Mouse (Mus musculus) lung, postnatal 4 days (tissue): Measurements from ENCODE around the gene U2af2.
"Not testable (repeated sequence)": the region's sequence is repeated elsewhere in the genome, so short reads cannot be mapped to it uniquely, and the experiment has no call there.

ENCODE experiments used
- DNase-seq, 2 experiments: peaks; one replicate each; pipeline ENCODE4 v3.0.0; 2021

Gene U2af2

DNA sequence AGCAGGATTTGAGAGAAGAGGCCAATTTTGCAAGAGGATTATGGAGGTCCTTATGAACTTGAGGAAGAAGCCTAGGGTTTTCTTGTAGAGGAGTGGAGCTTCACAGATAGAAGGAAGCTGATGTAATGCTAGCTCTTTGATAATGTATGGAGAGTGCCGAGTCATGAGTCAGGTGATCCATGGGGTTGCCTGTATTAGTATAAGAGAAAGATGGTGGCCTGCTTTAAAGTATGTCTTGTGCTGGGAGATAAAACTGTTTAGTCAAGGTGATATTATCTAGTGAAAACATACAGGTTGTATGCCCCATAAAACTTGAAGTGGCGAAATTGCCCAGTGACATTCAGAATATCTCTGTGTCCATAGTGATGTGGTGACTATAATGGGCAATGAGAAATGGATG, 15.0 kb downstream of the U2af2 start:
- DNase-seq = no peak

DNA sequence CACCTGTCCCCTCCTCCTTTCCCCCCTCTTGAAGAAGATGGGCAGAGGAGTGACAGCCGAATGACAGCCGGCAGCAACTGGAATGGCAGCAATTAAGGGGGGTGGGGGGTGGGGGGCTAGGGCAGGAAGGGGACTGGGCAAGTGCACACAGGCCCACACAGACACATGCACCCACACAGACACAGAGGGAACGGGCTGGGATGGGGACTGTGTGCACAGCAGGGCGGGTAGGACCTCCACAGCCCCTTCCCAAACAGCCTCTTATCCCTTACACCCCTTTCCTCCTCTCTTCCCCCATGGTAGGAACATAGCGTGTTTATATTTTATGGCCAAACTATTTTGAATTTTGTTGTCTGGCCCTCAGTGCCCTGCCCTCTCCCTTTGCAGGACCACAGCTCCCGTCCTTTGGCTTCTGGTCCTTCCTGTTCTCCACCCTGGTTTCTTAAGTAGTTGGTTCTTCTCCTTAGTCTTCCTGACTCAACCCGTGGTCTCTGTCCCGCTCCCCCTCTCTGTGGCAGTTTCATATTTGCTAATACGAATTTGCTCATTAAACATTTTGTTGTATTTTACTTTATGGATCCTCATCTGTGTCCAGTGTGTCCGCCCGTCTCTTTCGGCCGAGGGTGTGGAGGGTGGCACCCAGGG, 17.5 kb downstream of the U2af2 start:
- not testable (repeated sequence) for DNase-seq

DNA sequence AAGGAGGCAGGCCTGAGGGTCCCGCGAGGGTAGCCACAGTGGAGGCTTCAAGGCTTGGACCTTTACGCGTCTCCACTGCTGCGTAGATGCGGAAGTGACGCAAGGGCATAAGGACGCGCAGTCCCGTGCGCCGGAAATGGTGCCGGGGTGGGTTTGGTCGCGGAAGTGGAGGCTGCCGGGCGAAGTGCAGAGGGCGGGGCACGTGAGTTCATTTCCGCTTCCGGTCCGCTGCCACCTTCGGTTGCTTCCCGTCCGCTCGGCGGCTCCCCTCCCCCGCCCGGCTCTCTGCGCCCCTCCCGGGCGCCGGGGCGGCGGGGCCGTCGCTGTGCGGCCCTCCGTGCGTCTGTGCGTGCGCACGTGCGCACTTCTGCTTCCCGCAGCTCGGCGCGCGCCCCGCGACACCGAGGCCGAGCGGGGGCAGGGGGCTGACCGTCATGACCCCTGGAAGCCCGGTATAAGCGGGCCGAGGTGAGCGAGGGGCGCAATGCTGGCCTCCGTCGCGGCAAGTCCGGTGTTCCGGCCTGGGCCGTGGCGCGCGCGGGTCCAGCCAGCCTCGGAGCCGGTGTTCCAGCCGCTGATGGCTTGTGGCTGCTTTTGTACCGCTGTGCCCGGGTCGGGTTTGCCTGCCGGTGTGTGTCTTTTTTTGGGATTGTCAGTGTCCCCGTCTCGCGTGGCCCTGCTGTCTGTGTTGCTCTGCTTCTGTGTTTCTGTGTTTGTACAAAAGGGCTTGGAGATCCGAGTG, 18.2 kb downstream of the U2af2 start, which contains the start of gene Epn1:
Gene Epn1 (plus strand): TSS at position 226 of the 742 bp plus-strand sequence.
- peak; percentile 97 to 98 for DNase-seq

DNA sequence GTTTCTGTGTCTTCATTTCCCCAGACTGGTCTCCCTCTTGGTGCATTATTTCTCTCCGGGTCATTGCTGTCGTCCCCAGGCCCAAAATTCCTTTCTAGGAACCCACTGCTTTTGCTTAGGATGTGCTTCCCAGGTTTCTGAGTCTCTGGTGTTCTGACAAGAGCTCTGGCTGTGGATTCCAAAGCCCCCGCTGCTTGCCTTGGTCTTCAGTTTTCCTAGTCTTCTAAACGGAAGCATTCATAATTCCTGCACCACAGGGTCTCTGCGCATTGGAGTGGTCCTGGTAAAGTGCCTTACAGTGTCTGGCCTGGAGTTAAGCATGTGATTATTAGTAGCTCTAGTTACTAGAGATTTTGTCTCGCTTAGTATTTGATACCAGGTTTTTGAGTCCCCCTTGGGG, 18.9 kb downstream of the U2af2 start:
- no peak for DNase-seq

DNA sequence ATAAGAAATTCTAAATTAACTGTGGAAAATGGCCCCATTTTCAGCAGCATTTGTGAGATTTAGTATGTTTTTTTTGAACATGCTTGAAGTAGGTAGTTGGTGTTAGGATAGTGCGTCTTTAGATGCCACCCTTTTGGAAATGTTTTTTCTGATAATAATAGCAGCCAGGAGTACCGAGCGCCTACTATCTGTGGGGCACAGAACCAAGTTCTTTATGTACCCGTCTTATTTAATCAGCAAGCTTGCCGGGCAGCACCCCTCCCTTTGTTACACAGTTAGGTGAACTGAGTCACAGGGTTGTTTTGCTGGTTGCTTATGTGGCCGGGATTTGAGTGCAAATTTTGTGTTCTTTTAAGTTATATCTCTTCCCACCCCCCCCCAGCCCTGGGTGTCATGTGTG, 19.3 kb downstream of the U2af2 start:
- DNase-seq = no peak

DNA sequence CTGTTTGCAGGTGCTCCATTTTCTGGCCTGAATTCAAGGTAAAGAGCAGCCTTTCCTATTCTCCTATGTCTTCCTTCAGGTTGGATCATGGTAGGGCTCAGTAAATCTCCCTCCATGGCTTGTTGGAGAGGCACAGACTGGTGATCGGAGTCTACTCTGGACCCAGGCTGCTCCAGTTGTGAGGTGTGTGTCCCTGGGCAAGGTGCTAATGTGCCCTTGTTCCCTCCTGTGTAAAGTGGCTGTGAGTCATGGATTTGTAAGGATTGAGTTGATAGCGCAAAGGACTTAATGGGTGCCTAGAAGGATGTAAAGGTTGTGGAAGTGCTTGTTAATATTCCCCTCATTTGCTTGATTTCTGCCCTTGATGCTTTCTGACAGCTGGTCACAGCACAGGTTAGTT, 20.0 kb downstream of the U2af2 start:
- DNase-seq = no peak

DNA sequence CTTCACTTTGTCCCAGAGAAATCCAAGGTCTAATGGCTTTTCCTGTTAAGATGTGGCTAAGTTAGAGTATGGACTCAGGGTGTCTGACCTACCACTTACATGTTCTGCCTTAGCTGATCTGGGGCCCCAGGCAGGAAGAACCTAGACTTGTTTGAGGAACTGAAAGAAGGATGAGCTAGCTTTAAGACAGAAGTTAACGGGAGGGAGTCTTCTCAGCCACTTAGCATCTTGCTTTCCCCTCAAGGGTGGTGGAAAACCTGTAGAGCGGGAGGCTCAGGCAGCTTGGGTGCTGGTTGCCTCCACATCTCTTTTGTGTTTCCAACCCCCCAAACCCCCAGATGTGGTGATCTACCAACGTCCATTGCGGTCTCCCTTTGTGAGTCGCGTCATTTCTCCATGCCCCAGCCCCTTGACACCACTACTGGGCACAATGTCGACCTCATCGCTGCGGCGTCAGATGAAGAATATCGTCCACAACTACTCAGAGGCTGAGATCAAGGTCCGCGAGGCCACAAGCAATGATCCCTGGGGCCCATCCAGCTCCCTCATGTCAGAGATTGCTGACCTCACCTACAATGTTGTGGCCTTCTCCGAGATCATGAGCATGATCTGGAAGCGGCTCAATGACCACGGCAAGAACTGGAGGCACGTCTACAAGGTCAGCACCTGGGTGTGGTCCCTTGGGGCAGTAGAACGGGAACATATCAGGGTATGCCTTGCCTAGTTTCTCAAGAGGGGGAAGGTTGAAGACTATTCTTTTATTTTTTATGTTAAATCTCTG, 21.6 kb downstream of the U2af2 start:
- DNase-seq = peak in 1 of 2 experiments; percentile 28

DNA sequence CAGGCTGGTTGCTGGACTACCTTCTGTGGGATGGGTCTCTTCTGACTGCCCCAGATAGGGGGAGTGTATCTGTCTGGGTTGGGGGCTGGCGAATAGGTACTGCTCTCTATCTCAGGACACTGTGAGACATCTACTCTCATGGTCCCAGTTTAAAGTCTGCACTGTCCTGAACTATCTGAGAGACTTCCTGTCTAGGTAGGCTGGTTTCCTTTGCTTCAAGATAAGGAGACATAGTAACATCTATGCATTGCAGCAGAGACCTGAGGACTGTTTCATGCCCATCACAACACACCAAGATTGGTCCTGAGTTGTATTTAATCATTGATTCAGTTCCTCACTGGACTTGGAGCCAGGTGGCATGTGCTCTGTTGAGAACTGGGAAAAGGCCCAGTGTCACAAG, 23.6 kb downstream of the U2af2 start:
- DNase-seq = no peak

DNA sequence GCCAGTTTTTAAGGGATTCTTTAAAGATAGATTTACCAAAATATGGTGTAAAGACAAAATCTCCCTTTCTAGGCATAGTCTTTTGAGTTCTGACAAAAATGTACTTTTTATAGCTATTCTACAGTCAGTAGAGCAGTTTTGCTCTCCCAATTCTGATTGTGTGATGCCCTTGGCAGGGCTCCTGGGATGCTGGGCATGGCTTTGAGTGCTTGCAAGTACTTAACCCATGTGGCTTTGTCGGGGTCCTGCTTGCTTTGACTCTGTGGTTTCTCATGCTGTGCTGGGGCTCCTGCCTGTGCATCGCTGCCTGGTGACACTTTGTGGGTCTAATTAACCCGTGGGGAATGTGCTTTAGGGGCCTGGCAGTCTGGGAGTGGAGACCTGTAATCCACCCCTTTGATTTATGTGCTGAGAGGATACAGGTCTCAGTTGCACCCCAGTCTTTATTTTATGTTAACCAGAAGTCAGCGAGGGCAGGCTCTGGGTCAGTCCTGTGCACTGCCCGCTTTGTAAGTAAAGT, 25.0 kb downstream of the U2af2 start:
- no peak for DNase-seq

DNA sequence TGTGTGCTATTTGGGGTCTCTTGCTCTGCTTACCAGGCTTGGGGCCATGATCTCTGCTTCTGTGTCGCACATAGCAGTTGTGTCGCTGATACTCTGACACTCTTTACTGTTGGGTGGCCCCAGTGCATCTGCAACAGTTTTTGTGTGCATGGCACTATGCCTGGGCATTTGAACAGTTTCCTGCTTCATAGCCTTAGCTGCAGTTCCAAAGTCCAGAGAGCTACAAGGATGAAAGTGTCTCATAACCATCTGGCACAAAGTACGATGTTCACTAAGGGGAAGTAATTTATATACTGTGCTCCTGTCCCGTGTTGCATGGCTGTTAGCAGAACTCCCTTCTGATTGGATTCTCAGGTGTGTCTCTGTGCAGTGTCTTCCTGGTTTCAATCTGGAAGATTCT, 25.9 kb downstream of the U2af2 start:
- no peak for DNase-seq

DNA sequence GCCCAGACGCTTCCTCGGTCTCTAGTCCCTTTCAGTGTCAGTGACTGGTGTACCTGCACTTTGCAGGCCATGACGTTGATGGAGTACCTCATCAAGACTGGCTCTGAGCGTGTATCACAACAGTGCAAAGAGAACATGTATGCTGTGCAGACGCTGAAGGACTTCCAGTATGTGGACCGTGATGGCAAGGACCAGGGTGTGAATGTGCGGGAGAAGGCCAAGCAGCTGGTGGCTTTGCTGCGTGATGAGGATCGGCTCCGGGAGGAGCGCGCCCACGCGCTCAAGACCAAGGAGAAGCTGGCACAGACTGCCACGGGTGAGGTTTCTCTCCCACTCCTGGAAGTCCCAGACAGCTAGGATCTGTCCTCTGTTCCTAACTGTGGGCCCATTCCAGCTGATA, 27.9 kb downstream of the U2af2 start:
- DNase-seq = no peak

DNA sequence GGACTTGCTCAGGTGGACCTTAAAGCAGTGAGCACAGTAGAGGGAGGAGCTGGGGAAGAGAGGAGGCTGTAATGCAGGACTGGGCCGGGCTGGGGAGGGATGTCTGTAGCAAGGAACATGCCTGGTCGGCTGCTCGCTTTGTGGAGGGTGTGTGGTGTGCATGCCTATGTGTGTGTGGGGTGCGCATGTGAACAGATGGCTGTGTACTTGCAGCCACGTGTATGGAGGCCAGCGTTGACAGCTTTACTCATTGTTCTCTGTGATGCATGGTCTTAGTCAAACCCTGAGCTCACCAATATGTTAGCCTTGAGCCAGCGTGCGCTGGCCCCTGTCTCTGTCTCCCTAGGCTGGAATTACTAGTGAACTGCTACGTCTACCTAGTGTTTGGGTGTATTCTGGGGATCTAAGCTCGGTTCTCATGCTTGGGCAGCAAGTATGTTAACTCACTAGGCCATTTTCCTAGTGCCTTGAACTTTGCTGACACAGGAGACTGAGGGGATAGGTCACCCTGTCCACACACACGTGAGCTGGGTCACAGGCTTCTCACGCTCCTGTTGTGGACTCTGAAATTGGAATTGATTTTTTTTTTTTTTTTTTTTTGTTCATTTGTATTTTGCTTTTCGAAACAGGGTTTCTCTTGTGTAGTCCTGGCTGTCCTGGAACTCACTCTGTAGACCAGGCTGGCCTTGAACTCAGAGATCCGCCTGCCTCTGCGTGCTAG, 29.2 kb downstream of the U2af2 start:
- DNase-seq = no peak

DNA sequence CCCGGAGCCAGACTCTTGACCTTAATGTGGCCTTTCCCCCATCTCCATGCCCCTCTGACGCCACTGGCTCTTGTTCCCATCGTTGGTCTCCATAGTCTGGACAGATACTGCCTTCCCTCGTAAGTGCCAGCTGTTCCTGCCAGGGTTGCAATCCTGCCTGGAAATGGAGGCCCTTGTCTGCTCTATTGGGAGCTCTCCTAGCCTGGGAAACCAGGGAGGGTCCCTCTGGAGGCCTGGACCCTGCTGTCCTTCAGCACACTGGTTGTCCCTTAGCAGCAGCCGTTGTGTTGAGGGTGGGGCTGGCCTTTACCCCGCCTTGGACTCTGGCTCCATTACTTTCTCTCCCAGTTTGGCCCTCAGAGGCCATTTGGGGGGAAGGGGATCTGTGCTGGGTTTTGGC, 30.4 kb downstream of the U2af2 start:
- no peak for DNase-seq

DNA sequence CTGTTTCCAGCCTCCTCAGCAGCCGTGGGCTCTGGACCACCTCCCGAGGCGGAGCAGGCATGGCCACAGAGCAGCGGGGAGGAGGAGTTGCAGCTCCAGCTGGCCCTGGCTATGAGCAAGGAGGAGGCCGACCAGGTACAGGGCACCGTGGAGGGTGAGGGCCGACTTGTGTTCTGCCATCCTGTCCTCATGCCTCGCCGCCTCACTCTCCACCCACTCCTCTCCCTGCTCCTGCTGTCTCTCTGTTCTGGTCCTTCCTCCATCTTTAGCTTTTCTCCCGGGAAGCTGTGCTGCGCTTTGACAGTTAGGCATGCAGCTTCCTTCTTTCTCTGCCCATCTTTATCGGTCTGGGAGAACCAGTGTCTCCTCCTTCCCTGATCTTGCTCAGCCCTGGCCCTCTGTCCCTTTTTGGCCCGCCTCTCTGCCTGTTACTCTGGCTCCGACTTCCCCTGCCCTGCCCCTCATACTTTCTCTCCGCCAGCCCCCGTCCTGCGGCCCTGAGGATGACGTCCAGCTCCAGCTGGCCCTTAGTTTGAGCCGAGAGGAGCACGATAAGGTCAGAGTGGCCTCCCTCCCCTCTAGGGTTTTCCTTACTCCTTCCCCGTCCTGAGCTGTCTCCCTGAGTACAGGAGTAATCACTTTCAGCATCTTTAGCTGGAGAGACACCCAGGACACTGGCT, 31.0 kb downstream of the U2af2 start:
- no peak for DNase-seq

DNA sequence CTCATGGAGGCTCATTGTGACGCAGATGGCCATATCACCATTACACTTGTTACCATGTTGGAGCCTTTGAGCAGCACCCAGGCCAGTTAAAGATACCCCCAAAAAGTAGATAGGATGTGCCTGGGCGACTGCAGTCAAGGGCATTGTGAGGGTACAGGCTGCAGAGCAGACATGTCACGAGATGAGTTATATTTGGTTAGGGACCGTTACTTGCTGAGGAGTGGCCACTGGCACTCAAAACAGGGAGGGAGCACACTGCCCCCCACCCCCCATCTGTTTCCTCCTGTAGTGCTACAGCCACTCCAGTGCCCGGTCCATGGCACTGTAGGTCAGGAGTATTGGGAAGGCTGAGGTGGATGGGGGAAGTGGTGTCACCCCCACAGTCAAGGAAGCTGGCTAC, 36.8 kb downstream of the U2af2 start:
- no peak for DNase-seq

DNA sequence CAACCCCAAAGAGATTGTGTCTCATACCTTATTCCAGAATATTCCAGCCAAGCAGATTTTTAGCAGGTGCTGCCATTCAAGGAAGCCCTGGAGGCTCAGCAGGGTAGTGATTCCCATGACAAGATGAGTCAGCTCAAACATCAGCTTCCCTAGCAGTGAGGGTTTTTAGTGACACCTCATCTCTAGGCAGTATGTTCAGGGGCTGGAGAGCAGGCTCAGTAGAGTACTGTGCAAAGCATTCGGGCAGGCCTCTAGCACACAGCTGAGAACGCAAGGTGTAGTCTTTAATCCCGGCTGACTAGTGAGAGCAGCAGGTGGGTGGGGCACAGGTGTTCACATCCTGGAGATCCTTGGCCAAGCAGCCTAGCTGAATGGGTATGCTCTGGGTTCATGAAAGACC, 37.9 kb downstream of the U2af2 start:
- DNase-seq = no peak

DNA sequence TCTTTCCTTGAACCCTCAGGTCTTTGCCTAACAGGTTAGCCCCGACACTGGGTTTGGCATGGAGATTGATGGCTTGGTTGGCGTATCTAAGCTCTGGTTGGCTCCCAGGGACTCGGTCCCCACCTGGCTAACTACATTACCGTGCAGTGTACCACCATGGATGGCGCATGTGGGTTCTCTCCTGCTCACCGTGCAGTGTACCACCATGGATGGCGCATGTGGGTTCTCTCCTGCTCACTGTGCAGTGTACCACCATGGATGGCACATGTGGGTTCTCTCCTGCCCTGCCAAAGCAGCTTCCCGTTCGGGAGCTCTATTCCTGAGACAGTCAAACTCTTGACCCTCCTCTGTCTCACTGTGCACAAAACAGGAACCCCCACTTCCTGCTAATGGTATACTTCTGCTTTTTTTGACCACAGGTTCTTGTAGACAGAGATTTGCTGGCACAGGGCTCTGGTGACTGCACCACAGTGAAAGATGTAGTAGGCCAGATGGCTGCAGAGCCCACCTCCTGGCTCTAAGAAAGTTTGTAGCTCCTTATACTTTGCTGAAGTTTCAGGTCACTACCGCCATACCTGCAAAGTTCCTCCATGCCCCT, 39.2 kb downstream of the U2af2 start:
- peak in 1 of 2 experiments; percentile 44 for DNase-seq

DNA sequence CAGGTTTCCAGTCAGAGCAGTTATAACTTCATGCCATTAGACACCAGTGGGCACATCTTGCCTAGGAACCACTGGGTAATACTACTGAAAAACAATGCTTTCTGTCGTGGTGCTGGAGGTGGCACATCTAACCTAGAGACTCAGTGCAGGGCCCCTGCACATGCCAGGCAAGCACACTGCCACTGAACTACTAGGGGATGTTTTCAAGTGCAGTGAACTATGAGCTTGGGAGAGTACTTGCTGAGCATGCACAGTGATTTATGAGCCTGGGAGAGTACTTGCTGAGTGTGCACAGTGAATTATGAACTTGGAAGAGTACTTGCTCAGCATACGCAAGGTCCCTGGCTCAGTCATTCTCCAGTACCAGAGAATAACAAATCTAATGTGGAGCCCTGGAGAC, 40.6 kb downstream of the U2af2 start:
- no peak for DNase-seq

DNA sequence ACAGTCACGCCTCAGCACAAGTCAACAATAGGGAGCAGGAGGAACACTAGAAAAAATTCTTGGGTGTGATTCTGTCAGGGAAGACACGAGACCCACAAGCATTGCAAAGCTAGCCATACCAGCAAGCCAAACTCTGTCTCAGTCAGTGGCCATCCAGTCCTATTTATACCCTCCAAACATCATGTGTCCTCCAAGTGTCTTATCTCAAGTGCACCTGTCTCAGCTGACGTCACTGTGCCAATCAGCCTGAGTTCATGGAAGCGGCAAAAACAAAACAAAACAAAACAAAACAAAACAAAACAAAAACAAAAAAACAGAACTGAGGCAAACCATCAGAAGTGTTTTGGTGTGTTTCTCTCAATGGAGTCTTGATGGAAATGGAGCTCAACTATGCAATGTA, 46.3 kb downstream of the U2af2 start:
- no peak for DNase-seq

DNA sequence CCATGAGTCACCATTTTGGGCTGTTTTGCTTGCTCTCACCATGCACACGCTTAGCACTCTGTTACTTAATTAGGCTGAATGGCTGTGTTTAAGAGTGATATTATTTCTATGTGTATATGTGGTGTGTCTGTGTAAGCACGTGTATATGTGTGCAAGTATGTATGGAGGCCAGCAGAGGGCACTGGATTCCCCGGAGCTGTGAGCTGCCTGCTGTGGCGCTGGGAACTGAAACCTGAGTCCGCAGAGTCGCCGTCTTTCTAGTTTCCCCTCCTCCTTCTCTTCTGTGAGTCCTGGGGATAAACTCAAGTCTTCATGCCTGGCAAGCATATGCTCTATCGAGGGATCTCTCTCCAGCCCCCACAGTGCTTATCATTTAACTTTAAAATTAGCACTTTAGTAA, 47.4 kb downstream of the U2af2 start:
- DNase-seq = no peak

DNA sequence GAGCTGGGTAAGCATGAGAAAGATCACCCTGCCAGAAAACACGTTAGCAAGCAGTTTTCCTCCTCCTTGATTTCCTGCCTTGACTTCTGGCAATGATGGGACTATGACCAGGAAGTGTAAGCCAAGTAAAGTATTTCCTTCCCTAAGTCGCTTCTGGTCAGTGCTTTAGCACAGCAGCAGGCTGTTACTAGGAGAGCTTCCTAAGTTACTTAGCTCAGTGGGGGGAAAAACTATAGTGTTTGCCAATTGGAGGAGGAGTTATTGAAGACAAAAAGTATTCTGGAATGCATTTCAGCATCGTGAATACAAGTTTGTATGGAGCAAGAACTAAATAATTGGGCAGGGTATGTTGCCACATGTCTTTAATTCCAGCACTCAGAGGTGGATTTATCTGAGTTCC, 50.8 kb downstream of the U2af2 start:
- no peak for DNase-seq

DNA sequence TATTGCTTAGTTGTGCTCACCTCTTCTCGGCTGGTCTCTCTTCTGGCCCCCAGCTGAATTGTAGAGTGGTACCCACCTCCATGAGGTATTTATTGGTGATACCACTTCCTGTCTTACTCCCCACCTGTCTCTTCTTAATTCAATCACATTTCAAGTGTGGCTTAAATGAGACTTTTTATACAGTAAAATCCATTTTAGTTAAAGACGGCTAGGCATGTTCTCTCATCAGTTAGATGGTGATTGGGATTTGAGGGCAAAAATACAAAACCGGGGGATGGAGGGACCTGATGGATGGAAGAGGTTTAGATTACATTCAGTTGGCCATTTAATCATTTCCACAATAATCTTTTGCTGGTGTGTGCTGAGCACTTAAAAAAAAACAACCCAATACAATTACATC, 54.9 kb downstream of the U2af2 start, which contains the start of gene Rfpl4:
Gene Rfpl4 (minus strand): TSS at position 101 of the 400 bp plus-strand sequence.
- no peak for DNase-seq
